Mouse (Mus musculus) small intestine, adult 2 months (tissue): ENCODE data around the gene Chd6. TPM values are rescaled to one million over a fixed set of nuclear protein-coding genes. Genes with fewer than 3 reads are reported as not detected.
A peak's percentile ranks its signal among the peaks of the same experiment; 100 is the strongest.

Experiments used
- H3K27ac ChIP-seq: fragments of 200-500 bp; 2 replicates; pipeline ENCODE4 v1.5.1; 2012; ENCODE audit warnings: low read depth, low read length, control low read depth, inconsistent platforms; ENCODE audit not compliant: insufficient read depth
- H3K27me3 ChIP-seq: fragments of 200-500 bp; 2 replicates; pipeline ENCODE4 v1.6.1; 2012; ENCODE audit warnings: mild to moderate bottlenecking, moderate library complexity, low read length, inconsistent platforms; ENCODE audit not compliant: control insufficient read depth, insufficient read depth
- H3K36me3 ChIP-seq: fragments of 200-500 bp; 2 replicates; pipeline ENCODE4 v1.6.1; 2012; ENCODE audit warnings: mild to moderate bottlenecking, low read length, control low read depth, inconsistent platforms; ENCODE audit not compliant: control insufficient read depth, insufficient read depth
- H3K4me1 ChIP-seq: fragments of 200-500 bp; 2 replicates; pipeline ENCODE4 v1.6.1; 2012; ENCODE audit warnings: low read length, inconsistent platforms, mixed read lengths; ENCODE audit not compliant: control insufficient read depth, insufficient read depth, insufficient read length
- H3K4me3 ChIP-seq: fragments of 200-500 bp; 2 replicates; pipeline ENCODE4 v1.5.1; 2012; ENCODE audit warnings: low read depth, mild to moderate bottlenecking, control low read depth, inconsistent platforms, low read length, moderate library complexity
- CTCF ChIP-seq: fragments of 200-500 bp; IDR thresholded peaks from 2 replicates; pipeline ENCODE4 v1.5.1; 2012; ENCODE audit warnings: low read depth, mild to moderate bottlenecking, control low read depth, inconsistent platforms, low read length, moderate library complexity, mixed read lengths; ENCODE audit not compliant: insufficient replicate concordance, insufficient read length; ENCODE audit errors: extremely low read depth
- POLR2A ChIP-seq: fragments of 200-500 bp; IDR thresholded peaks from 2 replicates; pipeline ENCODE4 v1.6.1; 2012; ENCODE audit warnings: low read depth, mild to moderate bottlenecking, control low read depth, inconsistent platforms, low read length, moderate library complexity
- WGBS: fragments of 180-500 bp; shearing (Covaris S2); methylation state at CpG from one replicate; pipeline ENCODE4 v1.1.7; 2018; 5-methylcytosine and 5-hydroxymethylcytosine counted together
- polyA plus RNA-seq: library from polyadenylated mRNA; depleted of rRNA; stranded (reverse); fragments of >200 nt; gene quantifications from 2 replicates; pipeline ENCODE4 v1.2.3, GENCODE M21; 2012; rRNA removed

The Chd6 gene
- polyA plus RNA-seq = 2.1 and 3.1 TPM in 2 replicates

GRCm38 (mm10) chr2:161108933-161109371, at the start of gene Chd6:
Chd6 (minus strand) TSS chr2:161109075.
- 2% methylated on average over 27 of the region's 27 CpGs for WGBS
- no peaks in the 10 kb centered on the region for H3K36me3 ChIP-seq

GRCm38 (mm10) chr2:161150004-161150842, 41.3 kb upstream of the Chd6 start:
- H3K36me3 ChIP-seq = no peaks in the 10 kb centered on the region
- TF ChIP-seq CTCF (no peak), POLR2A (no peak)
- WGBS = 75% methylated on average over 7 of the region's 7 CpGs
- no peaks in the 10 kb centered on the region for H3K27me3 ChIP-seq
- H3K4me1 ChIP-seq = no peaks in the 10 kb centered on the region
- H3K4me3 ChIP-seq = no peak overlapping the region
- no peak overlapping the region for H3K27ac ChIP-seq

More at GRCm38 (mm10) chr2:161108933-161109371, at the start of gene Chd6:
- H3K27ac ChIP-seq = peak within 1 kb of the TSS; percentile 57
- H3K27me3 ChIP-seq = no peaks in the 10 kb centered on the region
- H3K4me1 ChIP-seq = peaks cover 2% of the 10 kb centered on the region; the same call in 1 of the 2 replicates
- no peak for TF ChIP-seq POLR2A
- peak within 1 kb of the TSS; percentile 79 for H3K4me3 ChIP-seq

GRCm38 (mm10) chr2:161148428-161149020, 39.6 kb upstream of the Chd6 start:
- Histone ChIP-seq H3K4me3 (no peak overlapping the region), H3K36me3 (no peaks in the 10 kb centered on the region), H3K27ac (no peak overlapping the region), H3K27me3 (no peaks in the 10 kb centered on the region), H3K4me1 (no peaks in the 10 kb centered on the region)
- no peak for TF ChIP-seq POLR2A
- TF ChIP-seq CTCF = no peak
- 31% methylated on average over 3 of the region's 3 CpGs for WGBS

- no peaks in the 10 kb centered on the region for H3K27me3 ChIP-seq
- H3K36me3 ChIP-seq = no peaks in the 10 kb centered on the region
- TF ChIP-seq POLR2A = no peak
- no peak for TF ChIP-seq CTCF
- 42% methylated on average over 4 of the region's 4 CpGs for WGBS
- H3K4me3 ChIP-seq = no peak overlapping the region
- no peaks in the 10 kb centered on the region for H3K4me1 ChIP-seq
- H3K27ac ChIP-seq = no peak overlapping the region
Measured at GRCm38 (mm10) chr2:161147656-161148427, 39.0 kb upstream of the Chd6 start.

- H3K4me1 ChIP-seq = no peaks in the 10 kb centered on the region
- TF ChIP-seq CTCF (no peak), POLR2A (no peak)
- 23% methylated on average over 4 of the region's 4 CpGs for WGBS
- no peaks in the 10 kb centered on the region for H3K36me3 ChIP-seq
- H3K27me3 ChIP-seq = no peaks in the 10 kb centered on the region
- no peak overlapping the region for H3K27ac ChIP-seq
- H3K4me3 ChIP-seq = no peak overlapping the region
Measured at GRCm38 (mm10) chr2:161144799-161145198, 35.9 kb upstream of the Chd6 start.

- 25% methylated on average over 11 of the region's 11 CpGs for WGBS
- no peak overlapping the region for H3K4me3 ChIP-seq
- H3K27ac ChIP-seq = no peak overlapping the region
- H3K36me3 ChIP-seq = no peaks in the 10 kb centered on the region
- H3K4me1 ChIP-seq = peaks cover 6% of the 10 kb centered on the region; the same call in 1 of the 2 replicates
- H3K27me3 ChIP-seq = no peaks in the 10 kb centered on the region
- TF ChIP-seq POLR2A (no peak), CTCF (no peak)
Measured at GRCm38 (mm10) chr2:161138672-161139536, 30.0 kb upstream of the Chd6 start.
